Mouse (Mus musculus): ENCODE data around the gene Gm14403. TPM values are rescaled to one million over a fixed set of nuclear protein-coding genes. Genes with fewer than 3 reads are reported as not detected.

Gm14403 gene
- total RNA-seq, 1 experiment from 2014 or later, result 50.1 TPM

Other genes with a start within 250 kb of the Gm14403 start
- gene Gm14409, start 231.2 kb upstream of the Gm14403 start, total RNA-seq (2021), result 0.64 and 1.2 TPM in 2 replicates
- gene Gm14412, start 173.9 kb upstream of the Gm14403 start, total RNA-seq (2021), result 1.3 and 1.7 TPM in 2 replicates
- gene Gm14418, start 99.9 kb upstream of the Gm14403 start, total RNA-seq (2021), result 16.2 and 19.2 TPM in 2 replicates
- gene Zfp970, start 33.5 kb upstream of the Gm14403 start, total RNA-seq (2021), result 49.8 and 54.1 TPM in 2 replicates
- 1.1 TPM in 1 of 2 replicates, not detected in the other for gene Gm14406, start 80.0 kb downstream of the Gm14403 start, total RNA-seq (2021)

Data from adrenal gland, postnatal 14 days (tissue).